Mouse (Mus musculus) Patski (cell line): ENCODE results near the gene Theg. TPM values are rescaled to one million over a fixed set of nuclear protein-coding genes. Genes with fewer than 3 reads are reported as not detected.

Experiments used
- ATAC-seq: fragments of 100-300 bp; one replicate; pipeline ENCODE4 v1.8.0; 2021
- CTCF ChIA-PET: fragments of 350-600 bp; sonication (Branson Sonifier 250); formaldehyde crosslinking; loops from one replicate; lab custom pipeline; 2022; ENCODE audit warnings: inconsistent platforms; lab: Charles Lee
- POLR2A ChIA-PET: fragments of 350-600 bp; sonication (Branson Sonifier 250); formaldehyde crosslinking; loops from one replicate; lab custom pipeline; 2022; ENCODE audit warnings: antibody characterized with exemption, inconsistent platforms; lab: Charles Lee
- DNase-seq: peaks from one replicate; pipeline ENCODE4 v3.0.0-alpha.2; 2011; ENCODE audit warnings: low read depth, low spot score
- H3K27me3 ChIP-seq: fragments of 371-371 bp; one replicate; pipeline ENCODE4 v1.5.1; 2021
- CTCF ChIP-seq: fragments of 100-300 bp; IDR thresholded peaks from one replicate; pipeline ENCODE4 v1.5.1; 2021
- in situ Hi-C: fragments of 300-500 bp; cut with MboI; formaldehyde crosslinking; loops from 3 replicates; pipeline ENCODE4 v1.11.1; 2018; ENCODE audit warnings: low pct_unique_long_range_greater_than_20kb, mixed read lengths
- polyA plus RNA-seq: library from polyadenylated mRNA; unstranded; gene quantifications from one replicate; pipeline ENCODE4 v1.2.3, GENCODE M21; 2021

Gene Theg
- polyA plus RNA-seq, 1 experiment from 2014 or later = not detected

GRCm38 (mm10) chr10:79527453-79527845, 59.7 kb downstream of the Theg start:
- no peak for DNase-seq
- H3K27me3 ChIP-seq = no peaks in the 10 kb centered on the region
- ATAC-seq = no peak
- no peak for TF ChIP-seq CTCF
- CTCF ChIA-PET = no interaction called here
- POLR2A ChIA-PET = no interaction called here
- in situ Hi-C loops = no loop called here

GRCm38 (mm10) chr10:79526661-79527452, 60.3 kb downstream of the Theg start:
- POLR2A ChIA-PET = no interaction called here
- CTCF ChIA-PET = no interaction called here
- no peaks in the 10 kb centered on the region for H3K27me3 ChIP-seq
- in situ Hi-C loops = no loop called here
- ATAC-seq = no peak
- no peak for TF ChIP-seq CTCF
- DNase-seq = no peak

Other genes with a start within 250 kb of the Theg start
- gene Vmn2r82, start 230.8 kb downstream of the Theg start, polyA plus RNA-seq = not detected
- gene Vmn2r83, start 118.6 kb downstream of the Theg start, polyA plus RNA-seq = not detected
- 48.1 TPM for gene Plpp2, start 53.5 kb downstream of the Theg start, polyA plus RNA-seq
- 38.6 TPM for gene Mier2, start 32.1 kb downstream of the Theg start, polyA plus RNA-seq
- not detected for gene C2cd4c, start 26.7 kb upstream of the Theg start, polyA plus RNA-seq
- 0.04 TPM for gene Shc2, start 50.6 kb upstream of the Theg start, polyA plus RNA-seq
- gene Odf3l2, start 58.4 kb upstream of the Theg start, polyA plus RNA-seq = not detected
- gene Madcam1, start 77.2 kb upstream of the Theg start, polyA plus RNA-seq = not detected
- 62.4 TPM for gene Tpgs1, start 82.0 kb upstream of the Theg start, polyA plus RNA-seq
- 72.2 TPM for gene Cdc34, start 94.9 kb upstream of the Theg start, polyA plus RNA-seq
- gene Gzmm, start 101.7 kb upstream of the Theg start, polyA plus RNA-seq = 0.47 TPM
- gene Bsg, start 117.2 kb upstream of the Theg start, polyA plus RNA-seq = 1,052 TPM
- 15.4 TPM for gene Hcn2, start 129.3 kb upstream of the Theg start, polyA plus RNA-seq
- 44.6 TPM for gene Polrmt, start 159.2 kb upstream of the Theg start, polyA plus RNA-seq
- 0.63 TPM for gene Fgf22, start 167.7 kb upstream of the Theg start, polyA plus RNA-seq
- gene Rnf126, start 179.6 kb upstream of the Theg start, polyA plus RNA-seq = 58.5 TPM
- gene Fstl3, start 189.9 kb upstream of the Theg start, polyA plus RNA-seq = 2.3 TPM
- gene Prss57, start 203.6 kb upstream of the Theg start, polyA plus RNA-seq = not detected
- gene Palm, start 206.2 kb upstream of the Theg start, polyA plus RNA-seq = 141 TPM
- gene Misp, start 233.7 kb upstream of the Theg start, polyA plus RNA-seq = 0.17 TPM